Mouse (Mus musculus) fibroblast of lung, adult 2 months (primary cell): ENCODE measurements around the gene Nrxn3.

ENCODE experiments used
- DNase-seq: peaks from one replicate; pipeline ENCODE4 v3.0.0-alpha.2; 2011; ENCODE audit warnings: low read depth

Gene Nrxn3

DNA sequence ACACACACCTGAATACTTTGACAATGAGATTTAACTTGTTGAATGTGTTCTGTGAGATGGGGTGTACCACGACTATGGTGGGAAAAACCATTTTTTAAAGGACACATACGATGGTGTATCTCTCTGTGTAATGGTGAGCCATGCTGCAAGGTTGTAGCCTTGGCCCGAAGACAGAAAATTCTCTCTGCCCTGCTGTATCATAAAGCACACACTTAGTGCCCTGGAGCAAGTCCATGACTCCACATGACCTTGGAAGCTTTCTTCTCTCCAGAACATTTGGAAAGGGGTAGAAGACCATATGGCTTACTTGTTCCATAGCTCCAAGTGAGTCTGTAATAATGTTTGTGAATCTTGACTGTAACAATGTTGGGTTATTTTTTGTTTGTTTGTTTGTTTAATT lies 1609.8 kb downstream of the Nrxn3 start:
- no peak for DNase-seq

DNA sequence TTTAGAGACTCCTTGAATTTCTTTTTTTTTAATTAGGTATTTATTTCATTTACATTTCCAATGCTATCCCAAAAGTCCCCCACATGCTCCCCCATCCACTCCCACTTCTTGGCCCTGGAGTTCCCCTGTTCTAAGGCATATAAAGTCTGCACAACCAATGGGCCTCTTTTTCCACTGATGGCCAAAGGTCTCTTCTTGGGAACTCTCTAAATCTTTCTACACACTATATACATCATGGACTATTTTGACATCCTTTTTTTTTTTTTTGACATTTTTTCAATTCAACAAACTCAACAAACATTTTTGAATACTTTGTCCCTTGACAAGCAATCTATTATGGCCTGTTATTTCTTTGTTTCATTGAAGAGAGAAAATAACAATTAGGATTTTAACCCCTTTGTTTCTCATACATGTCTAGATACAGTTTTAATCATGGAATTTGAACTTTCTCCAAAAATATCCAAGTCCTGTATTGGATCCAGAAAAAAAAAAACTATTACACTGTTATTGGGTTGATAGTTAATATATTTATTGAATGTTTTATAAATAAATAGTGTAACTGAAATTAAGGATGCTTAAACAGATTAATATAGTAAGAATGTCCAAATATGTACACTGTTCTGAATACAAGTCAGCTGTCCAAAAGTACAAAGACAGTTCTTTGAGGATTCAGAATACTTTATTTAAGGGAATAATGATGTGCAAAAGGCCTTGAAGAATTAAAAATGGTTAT lies 1615.0 kb downstream of the Nrxn3 start:
- no peak for DNase-seq

DNA sequence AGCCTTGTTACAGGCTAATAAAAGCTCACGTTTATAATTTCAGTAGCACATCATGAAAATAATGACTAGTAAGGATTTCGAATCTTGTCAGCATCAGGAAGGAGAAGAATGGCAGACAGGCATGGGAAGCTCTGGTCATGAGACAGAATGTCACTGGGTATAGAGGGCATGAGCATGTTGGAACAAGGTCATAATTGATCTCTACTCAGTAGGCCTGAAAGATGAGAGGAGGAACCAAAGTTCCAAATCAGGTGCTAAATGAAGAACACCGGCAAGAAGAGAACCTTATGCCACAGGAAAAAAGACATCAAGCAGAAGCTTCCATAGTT lies 1615.5 kb downstream of the Nrxn3 start:
- no peak for DNase-seq
